Mouse (Mus musculus) small intestine, adult 2 months (tissue): Measurements from ENCODE around the gene Nr4a1.

Source experiments
- CTCF ChIP-seq: fragments of 200-500 bp; IDR thresholded peaks from 2 replicates; pipeline ENCODE4 v1.5.1; 2012; ENCODE audit warnings: low read depth, mild to moderate bottlenecking, control low read depth, inconsistent platforms, low read length, moderate library complexity, mixed read lengths; ENCODE audit not compliant: insufficient replicate concordance, insufficient read length; ENCODE audit errors: extremely low read depth
- POLR2A ChIP-seq: fragments of 200-500 bp; IDR thresholded peaks from 2 replicates; pipeline ENCODE4 v1.6.1; 2012; ENCODE audit warnings: low read depth, mild to moderate bottlenecking, control low read depth, inconsistent platforms, low read length, moderate library complexity

GRCm38 (mm10) chr15:101282471-101282870, 28.4 kb downstream of the Nr4a1 start:
- TF ChIP-seq CTCF, result no peak
- no peak for TF ChIP-seq POLR2A
